Mouse (Mus musculus) ES-E14 (cell line): ENCODE measurements around the gene Edaradd. TPM values are rescaled to one million over a fixed set of nuclear protein-coding genes. Genes with fewer than 3 reads are reported as not detected.

Experiments used
- DNase-seq: peaks from one replicate; pipeline ENCODE4 v3.0.0-alpha.2; 2013; ENCODE audit warnings: low read depth, low spot score
- H3K27ac ChIP-seq: 2 replicates; pipeline ENCODE4 v1.5.1; 2012; ENCODE audit warnings: low read depth, mild to moderate bottlenecking, low read length, moderate library complexity, mixed read lengths; ENCODE audit not compliant: poor library complexity, insufficient read depth, severe bottlenecking
- H3K36me3 ChIP-seq: 2 replicates; pipeline ENCODE4 v1.6.1; 2012; ENCODE audit warnings: mild to moderate bottlenecking, low read length, moderate library complexity, mixed read lengths; ENCODE audit not compliant: control insufficient read depth, poor library complexity, insufficient read depth, severe bottlenecking
- H3K4me1 ChIP-seq, 2 experiments: fragments of 150-350 bp in 1 of 2; sonication (generic) in 1 of 2; 2 replicates each; pipeline ENCODE4 v1.6.1; 2012; ENCODE audit warnings: low read length in 2 of 2, mild to moderate bottlenecking in 1 of 2, mixed read lengths in 1 of 2; ENCODE audit not compliant: control insufficient read depth in 2 of 2, insufficient read depth in 2 of 2, poor library complexity in 1 of 2
- H3K4me3 ChIP-seq, 2 experiments: fragments of 150-350 bp in 1 of 2; sonication (generic) in 1 of 2; 2 replicates each; pipeline ENCODE4 v1.5.1; 2012; ENCODE audit warnings: low read length in 2 of 2, low read depth in 1 of 2, mild to moderate bottlenecking in 1 of 2, mixed read lengths in 1 of 2; ENCODE audit not compliant: insufficient read depth in 1 of 2, poor library complexity in 1 of 2, severe bottlenecking in 1 of 2
- H3K9ac ChIP-seq: 2 replicates; pipeline ENCODE4 v1.6.1; 2012; ENCODE audit warnings: low read depth, mild to moderate bottlenecking, low read length, mixed read lengths; ENCODE audit not compliant: poor library complexity, insufficient read depth, severe bottlenecking
- H3K9me3 ChIP-seq: fragments of 150-350 bp; sonication (generic); 2 replicates; pipeline ENCODE4 v1.6.1; 2012; ENCODE audit warnings: low read depth, mild to moderate bottlenecking, low read length; ENCODE audit not compliant: control insufficient read depth, insufficient read depth
- CHD2 ChIP-seq: IDR thresholded peaks from 2 replicates; pipeline ENCODE4 v1.6.1; 2014; ENCODE audit warnings: mild to moderate bottlenecking, low read depth, low read length, inconsistent platforms
- HCFC1 ChIP-seq: IDR thresholded peaks from 2 replicates; pipeline ENCODE4 v1.6.1; 2012; ENCODE audit warnings: low read length, inconsistent platforms, borderline replicate concordance; ENCODE audit not compliant: insufficient read depth
- MAFK ChIP-seq: IDR thresholded peaks from 2 replicates; pipeline ENCODE4 v1.6.1; 2014; ENCODE audit warnings: mild to moderate bottlenecking, low read depth, low read length, inconsistent platforms; ENCODE audit not compliant: insufficient read depth
- ZC3H11A ChIP-seq: IDR thresholded peaks from 2 replicates; pipeline ENCODE4 v1.6.1; 2012; ENCODE audit warnings: low read depth, mild to moderate bottlenecking, inconsistent platforms, low read length, borderline replicate concordance
- ZNF384 ChIP-seq: IDR thresholded peaks from 2 replicates; pipeline ENCODE4 v1.6.1; 2012; ENCODE audit warnings: low read depth, low read length, inconsistent platforms
- in situ Hi-C, 2 experiments: fragments of 600-800 bp; cut with MboI; formaldehyde crosslinking; loops; one replicate each; pipeline ENCODE4 v1.15.1; 2025; ENCODE audit warnings: low sequenced_read_pairs in 2 of 2, inconsistent platforms in 1 of 2; ENCODE audit not compliant: unreplicated experiment in 2 of 2
- total RNA-seq: library from RNA; depleted of rRNA; stranded (reverse); fragments of 300-350 nt; gene quantifications from 2 replicates; pipeline ENCODE4 v1.2.3, GENCODE M21; 2012

Gene Edaradd
- total RNA-seq, 1 experiment: 0.31 TPM

GRCm38 (mm10) chr13:12539716-12540115, 19.5 kb upstream of the Edaradd start:
- H3K4me3 ChIP-seq: no peak overlapping the region
- in situ Hi-C loops: no loop called here

GRCm38 (mm10) chr13:12537971-12538370, 17.7 kb upstream of the Edaradd start:
- H3K4me3 ChIP-seq: no peak overlapping the region
- H3K4me1 ChIP-seq: peaks cover 0 to 3% of the 10 kb centered on the region in 2 experiments; a peak in 1 of 4 replicates
- H3K36me3 ChIP-seq: no peaks in the 10 kb centered on the region
- in situ Hi-C loops: no loop called here
- H3K27ac ChIP-seq: no peak overlapping the region
- DNase-seq: peak; percentile 42
- no peak for TF ChIP-seq MAFK
- no peak for TF ChIP-seq HCFC1
- TF ChIP-seq ZNF384: no peak
- TF ChIP-seq ZC3H11A: no peak
- no peak for TF ChIP-seq CHD2
- H3K9ac ChIP-seq: no peak overlapping the region
- no peaks in the 10 kb centered on the region for H3K9me3 ChIP-seq

More at GRCm38 (mm10) chr13:12539716-12540115, 19.5 kb upstream of the Edaradd start:
- Histone ChIP-seq H3K9ac (no peak overlapping the region), H3K4me1 (peaks cover 0 to 3% of the 10 kb centered on the region in 2 experiments; a peak in 1 of 4 replicates), H3K36me3 (no peaks in the 10 kb centered on the region), H3K9me3 (no peaks in the 10 kb centered on the region), H3K27ac (no peak overlapping the region)
- no peak for DNase-seq
- TF ChIP-seq MAFK (no peak), ZNF384 (no peak), ZC3H11A (no peak), CHD2 (no peak), HCFC1 (no peak)

GRCm38 (mm10) chr13:12534628-12535027, 14.4 kb upstream of the Edaradd start:
- TF ChIP-seq MAFK (no peak), CHD2 (no peak), ZC3H11A (no peak), ZNF384 (no peak), HCFC1 (no peak)

GRCm38 (mm10) chr13:12525678-12526077, 5.4 kb upstream of the Edaradd start:
- in situ Hi-C loops: no loop called here
- H3K27ac ChIP-seq: no peak overlapping the region
- no peaks in the 10 kb centered on the region for H3K9me3 ChIP-seq
- no peaks in the 10 kb centered on the region for H3K4me1 ChIP-seq
- TF ChIP-seq CHD2: no peak
- TF ChIP-seq ZC3H11A: no peak
- no peak for TF ChIP-seq ZNF384
- no peak for TF ChIP-seq HCFC1
- TF ChIP-seq MAFK: no peak
- H3K4me3 ChIP-seq: no peak overlapping the region
- no peak for DNase-seq
- H3K36me3 ChIP-seq: no peaks in the 10 kb centered on the region
- no peak overlapping the region for H3K9ac ChIP-seq

More at GRCm38 (mm10) chr13:12534628-12535027, 14.4 kb upstream of the Edaradd start:
- in situ Hi-C loops: no loop called here
- Histone ChIP-seq H3K27ac (no peak overlapping the region), H3K9me3 (no peaks in the 10 kb centered on the region), H3K4me1 (no peaks in the 10 kb centered on the region), H3K4me3 (no peak overlapping the region), H3K9ac (no peak overlapping the region), H3K36me3 (no peaks in the 10 kb centered on the region)
- DNase-seq: no peak

GRCm38 (mm10) chr13:12522346-12522745, 2.1 kb upstream of the Edaradd start:
- H3K4me1 ChIP-seq: no peaks in the 10 kb centered on the region
- H3K27ac ChIP-seq: no peak overlapping the region
- no peaks in the 10 kb centered on the region for H3K9me3 ChIP-seq
- no peak for DNase-seq
- in situ Hi-C loops: no loop called here
- no peak overlapping the region for H3K4me3 ChIP-seq
- no peaks in the 10 kb centered on the region for H3K36me3 ChIP-seq
- H3K9ac ChIP-seq: no peak overlapping the region
- TF ChIP-seq ZC3H11A (no peak), HCFC1 (no peak), CHD2 (no peak), MAFK (no peak), ZNF384 (no peak)
